Mouse (Mus musculus): ENCODE results near the gene Crhr1.
"Not testable (repeated sequence)": the region's sequence is repeated elsewhere in the genome, so short reads cannot be mapped to it uniquely, and the experiment has no call there.

The Crhr1 gene

GRCm38 (mm10) chr11:104195791-104196190 is 63.1 kb downstream of the Crhr1 start:
- peak; percentile 40 for DNase-seq (ENCODE audit: low read depth)

- no peak for DNase-seq (ENCODE audit: low read depth)
Observed at GRCm38 (mm10) chr11:104197861-104198260, 65.2 kb downstream of the Crhr1 start.

- no peak for DNase-seq (ENCODE audit: low read depth)
Observed at GRCm38 (mm10) chr11:104203271-104203670, 70.6 kb downstream of the Crhr1 start.

- no peak for DNase-seq (ENCODE audit: low read depth)
Observed at GRCm38 (mm10) chr11:104206573-104206972, 73.9 kb downstream of the Crhr1 start.

GRCm38 (mm10) chr11:104209041-104209440 is 76.4 kb downstream of the Crhr1 start:
- DNase-seq (ENCODE audit: low read depth), result no peak

GRCm38 (mm10) chr11:104211251-104211650 is 78.6 kb downstream of the Crhr1 start:
- DNase-seq (ENCODE audit: low read depth), result no peak

GRCm38 (mm10) chr11:104214128-104214527 is 81.5 kb downstream of the Crhr1 start:
- not testable (repeated sequence) for DNase-seq (ENCODE audit: low read depth)

- DNase-seq (ENCODE audit: low read depth), result no peak
Observed at GRCm38 (mm10) chr11:104218075-104218474, 85.4 kb downstream of the Crhr1 start.

- DNase-seq (ENCODE audit: low read depth), result no peak
Observed at GRCm38 (mm10) chr11:104220291-104220690, 87.6 kb downstream of the Crhr1 start.

GRCm38 (mm10) chr11:104221751-104222150 is 89.1 kb downstream of the Crhr1 start:
- DNase-seq (ENCODE audit: low read depth), result no peak

- no peak for DNase-seq (ENCODE audit: low read depth)
Observed at GRCm38 (mm10) chr11:104223301-104223700, 90.6 kb downstream of the Crhr1 start.

Data from fibroblast of lung, adult 2 months (primary cell).